Mouse (Mus musculus): ENCODE results near the gene Hipk2.

DNA sequence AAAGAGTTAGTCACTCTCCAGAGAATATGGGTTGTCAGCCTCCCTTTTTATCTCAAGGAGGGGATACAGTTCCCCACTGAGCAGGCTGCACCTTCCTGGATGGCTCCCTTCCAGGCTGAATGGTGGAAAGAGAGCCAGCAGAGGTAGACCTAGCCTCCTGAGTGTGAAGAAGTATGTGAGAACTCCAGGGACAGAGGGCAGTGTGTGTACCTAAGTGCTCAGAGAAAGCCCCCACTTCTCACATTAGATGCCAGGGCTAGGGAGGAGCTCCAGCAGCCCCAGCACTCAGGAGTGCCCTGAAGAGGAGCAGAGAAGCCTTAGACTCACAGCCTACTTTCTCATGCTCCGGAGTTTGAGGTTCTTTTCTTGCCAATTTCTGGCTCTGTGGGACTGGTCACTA is 59.7 kb downstream of the Hipk2 start:
- no peak for TF ChIP-seq POLR2A (IDR thresholded peaks at IDR 0.05; ENCODE audit: control insufficient read depth, extremely low read depth, insufficient read depth, low read length, poor library complexity)
- no peak for TF ChIP-seq CTCF (IDR thresholded peaks at IDR 0.05; ENCODE audit: borderline replicate concordance, control insufficient read depth, extremely low read depth, insufficient read depth, low read length, poor library complexity)

Measured in thymus, adult 2 months (tissue).